Mouse (Mus musculus) stomach, embryonic 15.5 days (tissue): ENCODE measurements around the gene Prrt1. TPM values are rescaled to one million over a fixed set of nuclear protein-coding genes. Genes with fewer than 3 reads are reported as not detected.

ENCODE experiments used
- ATAC-seq: fragments of 200-750 bp; cut with Nextera tagmentation; 2 replicates; pipeline ENCODE4 v1.8.0; 2017; ENCODE audit warnings: low read depth, moderate number of reproducible peaks, moderate TSS enrichment; ENCODE audit not compliant: insufficient read depth, low FRiP score
- H3K27ac ChIP-seq: fragments of 300-500 bp; sonication (generic); 2 replicates; pipeline ENCODE4 v1.5.1; 2015; ENCODE audit warnings: mild to moderate bottlenecking, inconsistent platforms
- H3K27me3 ChIP-seq: fragments of 300-500 bp; sonication (generic); replicated peaks from 2 replicates; pipeline ENCODE4 v1.6.1; 2015; ENCODE audit warnings: inconsistent platforms
- H3K36me3 ChIP-seq: fragments of 300-500 bp; sonication (generic); 2 replicates; pipeline ENCODE4 v1.6.1; 2015; ENCODE audit warnings: inconsistent platforms
- H3K4me1 ChIP-seq: fragments of 300-500 bp; sonication (generic); 2 replicates; pipeline ENCODE4 v1.6.1; 2015; ENCODE audit warnings: inconsistent platforms
- H3K4me2 ChIP-seq: fragments of 300-500 bp; sonication (generic); 2 replicates; pipeline ENCODE4 v1.6.1; 2015; ENCODE audit warnings: mild to moderate bottlenecking, inconsistent platforms
- H3K4me3 ChIP-seq: fragments of 300-500 bp; sonication (generic); replicated peaks from 2 replicates; pipeline ENCODE4 v1.5.1; 2015; ENCODE audit warnings: inconsistent platforms
- H3K9ac ChIP-seq: fragments of 300-500 bp; sonication (generic); 2 replicates; pipeline ENCODE4 v1.6.1; 2015; ENCODE audit warnings: inconsistent platforms
- H3K9me3 ChIP-seq: fragments of 300-500 bp; sonication (generic); 2 replicates; pipeline ENCODE4 v1.6.1; 2016; ENCODE audit warnings: inconsistent platforms
- WGBS: fragments of 180-500 bp; shearing (Covaris S2); methylation state at CpG from one replicate; pipeline ENCODE4 v1.1.7; 2015; 5-methylcytosine and 5-hydroxymethylcytosine counted together
- polyA plus RNA-seq: library from polyadenylated mRNA; unstranded; fragments of >200 nt; fragmentation: Nextera tagmentation; extraction: Ambion mirVana; gene quantifications from 2 replicates; pipeline ENCODE4 v1.2.1, GENCODE M21; 2015

Prrt1 gene
- polyA plus RNA-seq, 1 experiment from 2014 or later: 0.63 TPM

DNA sequence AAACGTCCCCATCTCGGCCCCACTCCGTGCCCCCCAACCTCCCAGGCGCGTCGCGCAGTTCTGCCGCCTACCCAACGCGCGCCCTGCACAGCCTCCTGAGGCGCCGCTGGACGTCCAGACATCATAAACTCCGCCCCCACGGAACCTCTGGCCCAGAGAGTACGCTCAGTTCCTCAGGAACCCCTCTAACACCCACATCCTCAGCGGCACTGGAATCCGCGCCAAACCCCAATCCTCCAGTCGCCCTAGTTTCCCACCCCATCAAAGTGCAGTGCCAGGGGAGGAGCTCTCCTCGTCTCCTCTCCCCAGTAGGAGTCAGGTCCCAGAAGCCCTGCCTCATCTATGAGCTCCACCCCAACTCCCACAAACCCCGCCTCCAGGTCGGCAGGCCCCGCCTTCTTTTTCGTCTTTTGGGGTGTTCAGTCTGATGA, 2.9 kb downstream of the Prrt1 start:
- peaks cover 26% of the 10 kb centered on the region for H3K27me3 ChIP-seq
- under 1% methylated on average over 26 of the region's 26 CpGs for WGBS
- no peaks in the 10 kb centered on the region for H3K36me3 ChIP-seq
- H3K4me1 ChIP-seq: peaks cover 41% of the 10 kb centered on the region
- ATAC-seq: peak; percentile 58
- H3K4me2 ChIP-seq: peak overlapping the region; percentile 84
- H3K9me3 ChIP-seq: no peaks in the 10 kb centered on the region
- no peak overlapping the region for H3K9ac ChIP-seq
- peak overlapping the region; percentile 26 for H3K27ac ChIP-seq
- H3K4me3 ChIP-seq: peak overlapping the region; percentile 41

DNA sequence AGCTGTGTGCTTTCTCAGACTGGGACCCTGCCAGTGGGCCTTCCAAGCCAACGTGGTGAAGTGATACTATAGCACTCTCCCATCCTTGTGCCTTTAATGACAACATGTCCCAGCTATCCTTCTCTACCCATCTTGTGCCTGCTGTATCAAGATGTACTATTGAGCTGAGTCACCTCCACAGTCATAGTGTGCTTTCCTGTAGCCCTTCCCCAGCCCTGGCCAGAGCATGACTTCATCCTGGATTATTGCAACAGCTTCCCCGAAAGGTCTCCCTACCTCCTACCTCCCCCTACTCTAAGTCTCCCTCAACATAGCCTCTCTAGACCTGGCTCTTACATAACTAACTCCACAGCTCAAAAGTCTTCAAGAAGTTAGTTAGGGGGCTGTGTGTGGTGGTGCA, 6.3 kb downstream of the Prrt1 start:
- no peak overlapping the region for H3K4me2 ChIP-seq
- no peaks in the 10 kb centered on the region for H3K36me3 ChIP-seq
- H3K27ac ChIP-seq: no peak overlapping the region
- ATAC-seq: no peak
- no peak overlapping the region for H3K9ac ChIP-seq
- 65% methylated on average over 2 of the region's 2 CpGs for WGBS
- peaks cover 23% of the 10 kb centered on the region for H3K4me1 ChIP-seq
- no peak overlapping the region for H3K4me3 ChIP-seq
- H3K9me3 ChIP-seq: no peaks in the 10 kb centered on the region
- peaks cover 14% of the 10 kb centered on the region for H3K27me3 ChIP-seq

GRCm38 (mm10) chr17:34637459-34637858, 8.1 kb downstream of the Prrt1 start:
- Histone ChIP-seq H3K27ac (no peak overlapping the region), H3K36me3 (no peaks in the 10 kb centered on the region), H3K4me3 (no peak overlapping the region), H3K4me1 (peaks cover 10% of the 10 kb centered on the region; the same call in 1 of the 2 replicates), H3K9me3 (no peaks in the 10 kb centered on the region), H3K4me2 (no peak overlapping the region), H3K9ac (no peak overlapping the region), H3K27me3 (no peaks in the 10 kb centered on the region)
- ATAC-seq: no peak
- 64% methylated on average over 3 of the region's 3 CpGs for WGBS

GRCm38 (mm10) chr17:34639461-34640255, 10.3 kb downstream of the Prrt1 start:
- Histone ChIP-seq H3K4me2 (no peak overlapping the region), H3K36me3 (no peaks in the 10 kb centered on the region), H3K27ac (no peak overlapping the region), H3K9me3 (no peaks in the 10 kb centered on the region), H3K4me3 (no peak overlapping the region), H3K9ac (no peak overlapping the region), H3K27me3 (no peaks in the 10 kb centered on the region), H3K4me1 (peaks cover 10% of the 10 kb centered on the region; the same call in 1 of the 2 replicates)
- 74% methylated on average over 7 of the region's 7 CpGs for WGBS
- no peak for ATAC-seq

DNA sequence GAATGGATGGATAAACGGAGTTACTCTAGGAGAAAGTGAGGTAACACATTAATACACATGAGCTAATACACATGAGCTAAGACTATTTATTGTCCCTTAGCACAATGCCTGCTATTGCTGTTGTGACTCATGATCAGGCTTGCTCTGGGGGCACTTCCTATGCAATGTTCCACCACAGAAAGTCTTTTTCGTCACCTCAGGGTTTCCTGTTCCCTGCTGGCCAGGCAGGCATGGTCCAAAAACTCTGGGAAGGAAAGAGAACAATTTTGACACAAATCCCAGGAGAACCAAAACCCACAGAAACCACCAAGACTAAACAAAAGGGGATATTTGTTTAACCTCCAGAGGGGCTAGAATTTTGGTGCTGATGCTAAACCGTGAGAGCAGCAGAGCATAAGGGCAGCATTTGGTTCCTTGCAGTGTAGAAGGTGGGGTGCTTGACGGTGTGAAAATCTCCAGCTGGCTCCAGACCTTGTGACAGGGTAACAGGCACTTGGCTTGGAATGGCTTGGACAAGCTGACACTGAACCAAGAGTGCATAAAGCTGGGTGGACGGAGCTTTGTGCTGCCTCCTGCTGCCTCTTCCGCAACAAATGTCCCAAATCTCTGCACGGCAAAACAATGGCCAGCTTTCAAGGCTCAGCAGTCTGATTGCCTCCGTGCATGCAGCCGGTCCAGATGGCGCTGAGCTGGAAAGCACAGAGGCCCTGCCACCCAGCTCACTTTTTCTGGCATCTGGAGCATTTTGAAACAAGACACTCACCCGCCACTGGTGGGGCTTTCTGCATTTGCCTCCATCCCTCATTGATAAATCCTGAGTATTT, 11.7 kb downstream of the Prrt1 start:
- peaks cover 19% of the 10 kb centered on the region for H3K4me1 ChIP-seq
- H3K9ac ChIP-seq: no peak overlapping the region
- no peaks in the 10 kb centered on the region for H3K9me3 ChIP-seq

DNA sequence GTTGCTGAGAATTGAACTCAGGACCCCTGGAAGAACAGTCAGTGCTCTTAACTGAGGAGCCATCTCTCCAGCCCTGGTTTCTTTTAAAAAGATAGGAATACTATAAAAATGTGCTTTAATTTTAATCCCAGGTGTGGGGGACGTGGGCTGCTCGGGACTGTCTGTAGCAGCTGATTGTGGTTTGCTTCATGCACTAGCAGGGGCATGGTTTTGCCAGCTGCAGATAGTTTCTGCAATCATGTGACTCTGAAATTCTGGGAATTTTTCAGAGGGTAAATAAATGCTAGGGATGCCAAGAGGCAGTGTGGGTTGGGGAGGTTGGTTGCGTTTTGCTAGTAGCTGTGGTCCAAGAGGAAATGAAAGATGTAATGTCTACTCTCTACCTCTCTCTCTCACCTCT, 12.6 kb downstream of the Prrt1 start:
- Histone ChIP-seq H3K4me1 (peaks cover 25% of the 10 kb centered on the region), H3K36me3 (no peaks in the 10 kb centered on the region), H3K27me3 (no peaks in the 10 kb centered on the region), H3K9me3 (no peaks in the 10 kb centered on the region), H3K27ac (no peak overlapping the region), H3K9ac (no peak overlapping the region), H3K4me3 (no peak overlapping the region), H3K4me2 (no peak overlapping the region)
- ATAC-seq: no peak
- 69% methylated on average over 3 of the region's 3 CpGs for WGBS

More for the DNA sequence above, 11.7 kb downstream of the Prrt1 start:
- H3K27ac ChIP-seq: peak overlapping the region; percentile 60
- no peaks in the 10 kb centered on the region for H3K27me3 ChIP-seq
- peak; percentile 38; the same call in 1 of the 2 replicates for ATAC-seq
- H3K4me3 ChIP-seq: no peak overlapping the region
- 18% methylated on average over 11 of the region's 11 CpGs for WGBS
- H3K36me3 ChIP-seq: no peaks in the 10 kb centered on the region
- H3K4me2 ChIP-seq: peak overlapping the region; percentile 9; the same call in 1 of the 2 replicates

DNA sequence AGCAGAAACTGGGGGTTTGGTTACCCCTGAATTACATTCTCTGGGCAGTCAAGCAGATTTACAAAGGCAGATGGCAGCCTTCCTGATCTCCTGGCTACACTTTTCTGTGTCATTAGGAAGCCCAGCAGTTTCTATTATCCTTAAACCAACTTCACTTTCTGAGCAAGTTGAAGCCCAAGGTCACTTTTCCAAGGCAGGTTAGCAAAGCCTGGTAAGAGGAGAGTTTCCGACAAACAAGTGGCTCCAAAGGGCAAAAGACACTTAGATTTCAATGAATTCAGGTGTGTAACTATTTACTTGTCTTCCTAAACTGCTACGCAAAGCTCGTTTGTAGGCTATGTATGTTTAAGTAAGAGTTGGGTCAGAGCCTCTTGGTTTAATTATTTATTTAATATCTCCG, 14.0 kb downstream of the Prrt1 start:
- 75% methylated on average over 4 of the region's 4 CpGs for WGBS
- Histone ChIP-seq H3K4me2 (no peak overlapping the region), H3K9me3 (no peaks in the 10 kb centered on the region), H3K27ac (no peak overlapping the region), H3K36me3 (no peaks in the 10 kb centered on the region), H3K4me3 (no peak overlapping the region), H3K27me3 (no peaks in the 10 kb centered on the region), H3K4me1 (peaks cover 34% of the 10 kb centered on the region), H3K9ac (no peak overlapping the region)
- ATAC-seq: no peak

DNA sequence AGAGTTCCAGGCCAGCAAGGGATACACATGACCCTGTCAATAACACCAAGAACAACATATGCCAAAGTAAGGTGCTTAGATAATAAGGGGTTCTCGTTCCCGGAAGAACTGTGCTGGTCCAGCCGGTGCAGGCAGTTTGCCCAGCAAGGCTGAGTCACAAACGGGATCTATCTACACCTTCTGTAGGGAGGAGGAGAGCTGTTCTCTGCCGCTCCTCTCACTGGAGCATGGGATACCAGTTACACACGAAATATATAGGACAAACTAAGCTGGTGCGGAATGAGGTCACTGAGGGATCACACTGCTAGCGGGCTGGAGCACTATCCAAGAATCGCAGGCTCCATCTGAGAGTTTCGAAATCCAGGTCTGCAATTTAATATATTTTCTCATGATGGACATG, 14.6 kb downstream of the Prrt1 start:
- H3K4me3 ChIP-seq: no peak overlapping the region
- ATAC-seq: no peak
- peaks cover 36% of the 10 kb centered on the region for H3K4me1 ChIP-seq
- no peak overlapping the region for H3K4me2 ChIP-seq
- 82% methylated on average over 10 of the region's 10 CpGs for WGBS
- no peak overlapping the region for H3K9ac ChIP-seq
- no peak overlapping the region for H3K27ac ChIP-seq
- no peaks in the 10 kb centered on the region for H3K9me3 ChIP-seq
- no peaks in the 10 kb centered on the region for H3K36me3 ChIP-seq
- H3K27me3 ChIP-seq: no peaks in the 10 kb centered on the region

DNA sequence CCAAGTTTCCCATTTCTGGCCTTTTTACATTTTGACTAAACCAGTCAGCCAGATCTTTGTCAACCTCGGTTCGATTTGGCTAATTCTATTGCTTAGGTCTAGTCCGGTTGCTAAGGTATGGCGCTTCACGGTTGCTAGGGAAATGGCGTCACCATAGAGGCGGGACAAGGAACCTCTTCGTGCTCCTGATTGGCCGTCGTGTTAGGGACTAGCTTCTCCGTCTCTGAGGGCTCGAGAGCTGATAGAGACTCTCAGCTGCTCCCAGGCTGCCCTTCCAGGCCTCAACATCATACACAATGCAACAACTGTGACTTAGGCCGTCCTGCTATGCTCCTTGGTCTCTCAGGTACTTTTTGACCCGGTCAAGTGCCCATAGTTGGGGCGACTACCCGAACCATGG, 15.3 kb downstream of the Prrt1 start, which contains the start of gene Fkbpl:
Gene Fkbpl, plus strand, starts transcription at position 157 of the 400 bp plus-strand sequence.
- Histone ChIP-seq H3K4me2 (peak within 1 kb of the TSS; percentile 61), H3K27ac (peak within 1 kb of the TSS; percentile 33), H3K9ac (peak within 1 kb of the TSS; percentile 35), H3K36me3 (no peaks in the 10 kb centered on the region), H3K27me3 (no peaks in the 10 kb centered on the region), H3K4me3 (peak within 1 kb of the TSS; percentile 52), H3K9me3 (no peaks in the 10 kb centered on the region), H3K4me1 (peaks cover 36% of the 10 kb centered on the region)
- ATAC-seq: peak; percentile 72
- 0% methylated on average over 16 of the region's 16 CpGs for WGBS

GRCm38 (mm10) chr17:34645256-34645829, 16.0 kb downstream of the Prrt1 start:
- no peak for ATAC-seq
- Histone ChIP-seq H3K36me3 (no peaks in the 10 kb centered on the region), H3K27ac (peak overlapping the region; percentile 33; the same call in 1 of the 2 replicates), H3K4me1 (peaks cover 33% of the 10 kb centered on the region), H3K27me3 (no peaks in the 10 kb centered on the region), H3K9me3 (no peaks in the 10 kb centered on the region), H3K4me2 (peak overlapping the region; percentile 61), H3K4me3 (peak overlapping the region; percentile 52), H3K9ac (peak overlapping the region; percentile 35; the same call in 1 of the 2 replicates)
- 40% methylated on average over 10 of the region's 10 CpGs for WGBS

- Histone ChIP-seq H3K36me3 (0 out of 2 replicates have a peak, but pooled peaks cover 2% of the 10 kb centered on the region), H3K4me2 (peak overlapping the region; percentile 61; the same call in 1 of the 2 replicates), H3K9me3 (no peaks in the 10 kb centered on the region), H3K4me3 (peak overlapping the region; percentile 72; the same call in 1 of the 2 replicates), H3K27me3 (no peaks in the 10 kb centered on the region), H3K4me1 (peaks cover 27% of the 10 kb centered on the region), H3K9ac (no peak overlapping the region), H3K27ac (no peak overlapping the region)
- 87% methylated on average over 30 of the region's 30 CpGs for whole genome bisulfite sequencing
- no peak for ATAC-seq
These were observed 16.6 kb downstream of the Prrt1 start for GRCm38 (mm10) chr17:34645831-34646511.
